Mouse (Mus musculus) ES-E14 (cell line): ENCODE data around the gene Grap2. TPM values are rescaled to one million over a fixed set of nuclear protein-coding genes. Genes with fewer than 3 reads are reported as not detected.

ENCODE experiments used
- DNase-seq: peaks from one replicate; pipeline ENCODE4 v3.0.0-alpha.2; 2013; ENCODE audit warnings: low read depth, low spot score
- H3K27ac ChIP-seq: 2 replicates; pipeline ENCODE4 v1.5.1; 2012; ENCODE audit warnings: low read depth, mild to moderate bottlenecking, low read length, moderate library complexity, mixed read lengths; ENCODE audit not compliant: poor library complexity, insufficient read depth, severe bottlenecking
- H3K36me3 ChIP-seq: 2 replicates; pipeline ENCODE4 v1.6.1; 2012; ENCODE audit warnings: mild to moderate bottlenecking, low read length, moderate library complexity, mixed read lengths; ENCODE audit not compliant: control insufficient read depth, poor library complexity, insufficient read depth, severe bottlenecking
- H3K4me1 ChIP-seq, 2 experiments: fragments of 150-350 bp in 1 of 2; sonication (generic) in 1 of 2; 2 replicates each; pipeline ENCODE4 v1.6.1; 2012; ENCODE audit warnings: low read length in 2 of 2, mild to moderate bottlenecking in 1 of 2, mixed read lengths in 1 of 2; ENCODE audit not compliant: control insufficient read depth in 2 of 2, insufficient read depth in 2 of 2, poor library complexity in 1 of 2
- H3K4me3 ChIP-seq, 2 experiments: fragments of 150-350 bp in 1 of 2; sonication (generic) in 1 of 2; 2 replicates each; pipeline ENCODE4 v1.5.1; 2012; ENCODE audit warnings: low read length in 2 of 2, low read depth in 1 of 2, mild to moderate bottlenecking in 1 of 2, mixed read lengths in 1 of 2; ENCODE audit not compliant: insufficient read depth in 1 of 2, poor library complexity in 1 of 2, severe bottlenecking in 1 of 2
- H3K9ac ChIP-seq: 2 replicates; pipeline ENCODE4 v1.6.1; 2012; ENCODE audit warnings: low read depth, mild to moderate bottlenecking, low read length, mixed read lengths; ENCODE audit not compliant: poor library complexity, insufficient read depth, severe bottlenecking
- H3K9me3 ChIP-seq: fragments of 150-350 bp; sonication (generic); 2 replicates; pipeline ENCODE4 v1.6.1; 2012; ENCODE audit warnings: low read depth, mild to moderate bottlenecking, low read length; ENCODE audit not compliant: control insufficient read depth, insufficient read depth
- CHD2 ChIP-seq: IDR thresholded peaks from 2 replicates; pipeline ENCODE4 v1.6.1; 2014; ENCODE audit warnings: mild to moderate bottlenecking, low read depth, low read length, inconsistent platforms
- HCFC1 ChIP-seq: IDR thresholded peaks from 2 replicates; pipeline ENCODE4 v1.6.1; 2012; ENCODE audit warnings: low read length, inconsistent platforms, borderline replicate concordance; ENCODE audit not compliant: insufficient read depth
- MAFK ChIP-seq: IDR thresholded peaks from 2 replicates; pipeline ENCODE4 v1.6.1; 2014; ENCODE audit warnings: mild to moderate bottlenecking, low read depth, low read length, inconsistent platforms; ENCODE audit not compliant: insufficient read depth
- ZC3H11A ChIP-seq: IDR thresholded peaks from 2 replicates; pipeline ENCODE4 v1.6.1; 2012; ENCODE audit warnings: low read depth, mild to moderate bottlenecking, inconsistent platforms, low read length, borderline replicate concordance
- ZNF384 ChIP-seq: IDR thresholded peaks from 2 replicates; pipeline ENCODE4 v1.6.1; 2012; ENCODE audit warnings: low read depth, low read length, inconsistent platforms
- in situ Hi-C, 2 experiments: fragments of 600-800 bp; cut with MboI; formaldehyde crosslinking; loops; one replicate each; pipeline ENCODE4 v1.15.1; 2025; ENCODE audit warnings: low sequenced_read_pairs in 2 of 2, inconsistent platforms in 1 of 2; ENCODE audit not compliant: unreplicated experiment in 2 of 2
- total RNA-seq: library from RNA; depleted of rRNA; stranded (reverse); fragments of 300-350 nt; gene quantifications from 2 replicates; pipeline ENCODE4 v1.2.3, GENCODE M21; 2012

Grap2 gene
- total RNA-seq, 1 experiment = 0.45 TPM

- TF ChIP-seq CHD2 (no peak), MAFK (no peak)
- in situ Hi-C loops = no loop called here
- DNase-seq = no peak
Observed at GRCm38 (mm10) chr15:80611478-80611877, 39.1 kb downstream of the Grap2 start.

GRCm38 (mm10) chr15:80613904-80614303, 41.5 kb downstream of the Grap2 start:
- in situ Hi-C loops = no loop called here
- no peak for DNase-seq
- no peak overlapping the region for H3K27ac ChIP-seq
- TF ChIP-seq ZNF384 (no peak), HCFC1 (no peak), ZC3H11A (no peak), CHD2 (no peak), MAFK (no peak)
- H3K9me3 ChIP-seq = no peaks in the 10 kb centered on the region
- H3K4me3 ChIP-seq = no peak overlapping the region
- peaks cover 0 to 10% of the 10 kb centered on the region in 2 experiments; a peak in 2 of 4 replicates for H3K4me1 ChIP-seq
- H3K36me3 ChIP-seq = no peaks in the 10 kb centered on the region
- H3K9ac ChIP-seq = no peak overlapping the region

More at GRCm38 (mm10) chr15:80611478-80611877, 39.1 kb downstream of the Grap2 start:
- no peaks in the 10 kb centered on the region for H3K9me3 ChIP-seq
- H3K4me1 ChIP-seq = peaks cover 0 to 6% of the 10 kb centered on the region in 2 experiments; a peak in 2 of 4 replicates
- H3K27ac ChIP-seq = no peak overlapping the region
- H3K9ac ChIP-seq = no peak overlapping the region
- no peaks in the 10 kb centered on the region for H3K36me3 ChIP-seq
- H3K4me3 ChIP-seq = no peak overlapping the region

DNA sequence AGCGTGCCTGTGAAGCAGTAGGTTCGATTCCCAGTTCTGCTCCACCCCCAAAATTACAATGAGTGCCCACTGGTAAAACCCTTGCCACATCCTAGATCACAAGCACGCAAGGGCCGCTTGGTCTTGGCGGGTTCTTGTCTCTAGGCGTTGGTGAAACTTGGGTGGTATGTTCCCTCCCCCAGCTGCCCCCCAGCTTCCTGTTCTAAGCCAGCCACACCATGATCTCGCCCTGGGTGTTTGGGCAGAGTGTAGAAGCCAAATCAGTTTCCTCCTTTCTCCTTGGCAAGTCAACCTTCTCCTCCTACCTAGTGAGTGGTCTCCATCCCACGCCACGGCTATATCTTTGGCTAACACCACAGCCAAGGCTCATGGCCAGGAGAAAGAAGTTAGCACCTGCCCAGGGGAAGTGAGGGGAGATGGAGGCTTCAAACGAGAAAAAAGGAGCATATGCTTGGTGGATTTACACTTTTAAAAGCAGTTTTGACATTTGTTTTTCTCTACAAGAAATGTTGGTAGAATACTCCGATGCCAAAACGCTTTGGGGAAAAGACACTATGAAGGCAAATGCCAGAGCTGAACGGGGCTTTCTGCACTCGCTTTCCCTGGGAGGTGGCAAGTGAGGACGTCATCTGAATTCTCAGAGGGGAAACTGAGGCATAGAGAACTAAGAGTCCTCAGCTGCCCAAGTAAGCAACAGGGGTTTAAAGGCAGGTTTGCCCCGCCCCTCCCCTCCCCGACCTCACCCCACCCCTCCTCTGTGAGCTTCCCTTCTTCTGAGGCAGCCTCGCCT, 42.3 kb downstream of the Grap2 start:
- Histone ChIP-seq H3K36me3 (no peaks in the 10 kb centered on the region), H3K4me3 (no peak overlapping the region), H3K4me1 (peaks cover 4 to 10% of the 10 kb centered on the region in 2 experiments; a peak in 3 of 4 replicates), H3K9me3 (no peaks in the 10 kb centered on the region), H3K9ac (no peak overlapping the region), H3K27ac (no peak overlapping the region)
- in situ Hi-C loops = no loop called here
- DNase-seq = no peak
- TF ChIP-seq ZC3H11A (no peak), ZNF384 (no peak), CHD2 (no peak), HCFC1 (no peak), MAFK (no peak)

GRCm38 (mm10) chr15:80615290-80615570, 42.8 kb downstream of the Grap2 start:
- no peak for TF ChIP-seq HCFC1
- TF ChIP-seq MAFK = no peak
- TF ChIP-seq ZNF384 = no peak
- TF ChIP-seq CHD2 = no peak
- no peak for TF ChIP-seq ZC3H11A
- no peak for DNase-seq
- Histone ChIP-seq H3K4me3 (no peak overlapping the region), H3K36me3 (no peaks in the 10 kb centered on the region), H3K9ac (no peak overlapping the region), H3K27ac (no peak overlapping the region), H3K9me3 (no peaks in the 10 kb centered on the region), H3K4me1 (peaks cover 4 to 10% of the 10 kb centered on the region in 2 experiments; a peak in 3 of 4 replicates)
- in situ Hi-C loops = no loop called here

DNA sequence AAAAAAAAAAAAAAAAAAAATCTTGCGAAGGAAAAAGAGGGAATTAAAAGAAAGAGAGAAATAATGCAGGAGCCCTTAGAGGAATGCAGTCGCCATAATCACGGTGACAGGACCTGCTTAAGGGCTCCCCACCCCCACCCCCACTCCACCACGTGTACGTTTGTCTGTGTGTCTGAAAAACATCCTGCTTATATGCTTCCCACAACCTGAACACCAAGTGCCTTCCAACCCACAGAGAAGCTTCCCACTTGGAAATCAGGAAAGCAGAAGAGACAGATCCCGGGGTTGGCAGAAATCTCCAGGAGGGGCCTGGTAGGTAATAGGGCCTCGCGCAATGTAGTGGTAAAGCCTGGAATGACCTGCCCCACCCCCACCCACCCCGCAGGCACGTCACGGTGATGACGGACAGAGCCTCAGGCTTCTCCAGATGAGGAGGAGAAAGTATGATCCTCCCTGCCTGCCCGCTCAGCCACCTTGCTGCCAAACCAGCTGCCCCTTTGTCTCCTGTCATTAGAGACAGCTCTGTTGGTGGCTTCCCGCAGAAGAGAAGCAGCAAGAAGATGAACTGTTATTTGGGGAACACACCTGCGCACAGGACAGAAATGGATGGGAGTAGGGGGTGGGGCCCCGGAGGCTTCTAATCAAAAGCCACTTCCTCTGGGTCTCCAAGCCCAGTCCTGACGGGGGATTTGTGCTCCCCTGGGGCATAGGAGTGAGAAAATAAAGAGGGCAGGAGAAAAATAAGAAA, 43.4 kb downstream of the Grap2 start:
- Histone ChIP-seq H3K4me3 (peak overlapping the region in 1 of 2 experiments; percentile 17; a peak in 1 of 4 replicates), H3K36me3 (no peaks in the 10 kb centered on the region), H3K27ac (no peak overlapping the region), H3K9me3 (no peaks in the 10 kb centered on the region), H3K9ac (no peak overlapping the region), H3K4me1 (peaks cover 4 to 14% of the 10 kb centered on the region in 2 experiments; a peak in 3 of 4 replicates)
- DNase-seq = no peak
- in situ Hi-C loops = no loop called here
- TF ChIP-seq ZC3H11A (no peak), CHD2 (no peak), HCFC1 (no peak), MAFK (no peak), ZNF384 (no peak)
